Mouse (Mus musculus) cerebellum, adult 11-12 months (tissue): ENCODE data around the gene Tmem175.
"Not testable (repeated sequence)": the region's sequence is repeated elsewhere in the genome, so short reads cannot be mapped to it uniquely, and the experiment has no call there.

Source experiments
- DNase-seq: peaks from one replicate; pipeline ENCODE4 v3.0.0; 2022

Tmem175 gene

GRCm38 (mm10) chr5:108629634-108630483, at the start of gene Tmem175, which contains the start of gene Gak:
Tmem175 (plus strand) TSS chr5:108629770.
Gak (minus strand) TSS chr5:108629755.
- peak; percentile 94 for DNase-seq

- peak; percentile 81 for DNase-seq
These were observed 48.1 kb upstream of the Tmem175 start for GRCm38 (mm10) chr5:108581361-108581891.

- DNase-seq: no peak
These were observed 29.6 kb upstream of the Tmem175 start for GRCm38 (mm10) chr5:108599923-108600322.

GRCm38 (mm10) chr5:108602537-108602936, 27.0 kb upstream of the Tmem175 start:
- no peak for DNase-seq

GRCm38 (mm10) chr5:108610426-108610825, 19.1 kb upstream of the Tmem175 start:
- no peak for DNase-seq

- DNase-seq: no peak
These were observed 7.7 kb upstream of the Tmem175 start for GRCm38 (mm10) chr5:108621870-108622269.

- no peak for DNase-seq
These were observed 3.4 kb upstream of the Tmem175 start for GRCm38 (mm10) chr5:108626050-108626660.

GRCm38 (mm10) chr5:108628891-108629633, 508 bp upstream of the Tmem175 start:
- no peak for DNase-seq

GRCm38 (mm10) chr5:108633676-108634075, 4.1 kb downstream of the Tmem175 start:
- no peak for DNase-seq

GRCm38 (mm10) chr5:108634088-108634487, 4.5 kb downstream of the Tmem175 start:
- DNase-seq: not testable (repeated sequence)

GRCm38 (mm10) chr5:108636172-108636571, 6.6 kb downstream of the Tmem175 start:
- DNase-seq: no peak

GRCm38 (mm10) chr5:108643674-108644073, 14.1 kb downstream of the Tmem175 start:
- DNase-seq: no peak

- peak; percentile 69 for DNase-seq
These were observed 16.2 kb downstream of the Tmem175 start for GRCm38 (mm10) chr5:108645651-108646342.

GRCm38 (mm10) chr5:108646343-108646660, 16.7 kb downstream of the Tmem175 start:
- no peak for DNase-seq

GRCm38 (mm10) chr5:108647311-108647710, 17.7 kb downstream of the Tmem175 start:
- DNase-seq: no peak

- no peak for DNase-seq
These were observed 18.4 kb downstream of the Tmem175 start for GRCm38 (mm10) chr5:108647820-108648465.

GRCm38 (mm10) chr5:108648937-108649576, 19.5 kb downstream of the Tmem175 start:
- no peak for DNase-seq

- peak; percentile 67 for DNase-seq
These were observed 20.8 kb downstream of the Tmem175 start for GRCm38 (mm10) chr5:108650341-108650740.

GRCm38 (mm10) chr5:108651136-108651720, 21.7 kb downstream of the Tmem175 start:
- no peak for DNase-seq

GRCm38 (mm10) chr5:108651823-108652222, 22.3 kb downstream of the Tmem175 start:
- DNase-seq: peak; percentile 80

GRCm38 (mm10) chr5:108653341-108653740, 23.8 kb downstream of the Tmem175 start:
- DNase-seq: no peak
